Mouse (Mus musculus) bone marrow macrophage, adult 2 months (primary cell): ENCODE data around the gene Kat7.

Source experiments
- CTCF ChIP-seq: IDR thresholded peaks from 2 replicates; pipeline ENCODE4 v1.5.1; 2012; ENCODE audit warnings: low read depth, mild to moderate bottlenecking, low read length, moderate library complexity
- POLR2A ChIP-seq: IDR thresholded peaks from 2 replicates; pipeline ENCODE4 v1.6.1; 2012; ENCODE audit warnings: mild to moderate bottlenecking, low read depth, low read length, borderline replicate concordance

- TF ChIP-seq POLR2A, result no peak
- no peak for TF ChIP-seq CTCF
These were observed 1.4 kb upstream of the Kat7 start for GRCm38 (mm10) chr11:95311425-95311807.
